Mouse (Mus musculus): Measurements from ENCODE around the gene Myh6. TPM values are rescaled to one million over a fixed set of nuclear protein-coding genes. Genes with fewer than 3 reads are reported as not detected.
"Not testable (repeated sequence)": the region's sequence is repeated elsewhere in the genome, so short reads cannot be mapped to it uniquely, and the experiment has no call there.

The Myh6 gene
- over 10,000 TPM; 15,879 to 17,172 TPM for total RNA-seq (2021)

GRCm38 (mm10) chr14:54966320-54966977 is at the start of gene Myh6:
TSS of gene Myh6 (minus strand) at chr14:54966927.
- DNase-seq: peak; percentile 81

- DNase-seq: no peak
Measured at GRCm38 (mm10) chr14:55015767-55016111, 49.0 kb upstream of the Myh6 start.

GRCm38 (mm10) chr14:55014991-55015766 is 48.5 kb upstream of the Myh6 start, which contains the start of gene Ngdn:
TSS of gene Ngdn (plus strand) at chr14:55015454.
- peak; percentile 99 for DNase-seq

- no peak for DNase-seq
Measured at GRCm38 (mm10) chr14:55014591-55014990, 47.9 kb upstream of the Myh6 start.

- peak; percentile 42 for DNase-seq
Measured at GRCm38 (mm10) chr14:55011116-55011515, 44.4 kb upstream of the Myh6 start.

- peak; percentile 39 for DNase-seq
Measured at GRCm38 (mm10) chr14:55008417-55008816, 41.7 kb upstream of the Myh6 start.

GRCm38 (mm10) chr14:55007120-55007908 is 40.6 kb upstream of the Myh6 start:
- no peak for DNase-seq

- DNase-seq: peak; percentile 16
Measured at GRCm38 (mm10) chr14:55006541-55006940, 39.8 kb upstream of the Myh6 start.

GRCm38 (mm10) chr14:55005967-55006366 is 39.2 kb upstream of the Myh6 start:
- peak; percentile 36 for DNase-seq

GRCm38 (mm10) chr14:55005506-55005905 is 38.8 kb upstream of the Myh6 start:
- peak; percentile 26 for DNase-seq

- DNase-seq: peak; percentile 85
Measured at GRCm38 (mm10) chr14:55003878-55004855, 37.4 kb upstream of the Myh6 start.

GRCm38 (mm10) chr14:55002687-55003120 is 36.0 kb upstream of the Myh6 start:
- peak; percentile 51 for DNase-seq

- DNase-seq: peak; percentile 60
Measured at GRCm38 (mm10) chr14:55001938-55002686, 35.4 kb upstream of the Myh6 start.

- DNase-seq: peak; percentile 57
Measured at GRCm38 (mm10) chr14:55001446-55001845, 34.7 kb upstream of the Myh6 start.

- peak; percentile 21 for DNase-seq
Measured at GRCm38 (mm10) chr14:55000814-55001213, 34.1 kb upstream of the Myh6 start.

GRCm38 (mm10) chr14:54999868-55000267 is 33.1 kb upstream of the Myh6 start:
- DNase-seq: not testable (repeated sequence)

GRCm38 (mm10) chr14:54998680-54999079 is 32.0 kb upstream of the Myh6 start:
- no peak for DNase-seq

- peak; percentile 14 for DNase-seq
Measured at GRCm38 (mm10) chr14:54997297-54997696, 30.6 kb upstream of the Myh6 start.

- peak; percentile 63 for DNase-seq
Measured at GRCm38 (mm10) chr14:54996793-54997192, 30.1 kb upstream of the Myh6 start.

- DNase-seq: peak; percentile 45
Measured at GRCm38 (mm10) chr14:54995457-54996138, 28.9 kb upstream of the Myh6 start.
